Mouse (Mus musculus) MEL (cell line): ENCODE results near the gene Lmo7.

Experiments used
- CTCF ChIP-seq, 3 experiments: IDR thresholded peaks in 2 of 3; conservative IDR thresholded peaks in 1 of 3; 2 replicates each; pipeline ENCODE4 v1.5.1; 2011 to 2012; ENCODE audit warnings: low read length in 3 of 3, low read depth in 2 of 3, mild to moderate bottlenecking in 2 of 3, improper control_type of control experiment in 1 of 3, inconsistent platforms in 1 of 3, mixed read lengths in 1 of 3, moderate library complexity in 1 of 3; ENCODE audit not compliant: control insufficient read depth in 1 of 3, insufficient read depth in 1 of 3, poor library complexity in 1 of 3, severe bottlenecking in 1 of 3
- EP300 ChIP-seq, 2 experiments: IDR thresholded peaks; 2 replicates each; pipeline ENCODE4 v1.6.1; 2011; ENCODE audit warnings: improper control_type of control experiment in 2 of 2, low read length in 2 of 2, low read depth in 1 of 2, mild to moderate bottlenecking in 1 of 2
- GATA1 ChIP-seq: IDR thresholded peaks from 2 replicates; pipeline ENCODE4 v1.6.1; 2011; ENCODE audit warnings: low read depth, low read length, improper control_type of control experiment
- HCFC1 ChIP-seq: IDR thresholded peaks from 2 replicates; pipeline ENCODE4 v1.6.1; 2012; ENCODE audit warnings: low read depth, mild to moderate bottlenecking, inconsistent platforms, low read length, improper control_type of control experiment, moderate library complexity
- MAFK ChIP-seq: IDR thresholded peaks from 2 replicates; pipeline ENCODE4 v1.6.1; 2011; ENCODE audit warnings: low read depth, mild to moderate bottlenecking, low read length, improper control_type of control experiment, borderline replicate concordance
- MAX ChIP-seq: IDR thresholded peaks from 2 replicates; pipeline ENCODE4 v1.6.1; 2011; ENCODE audit warnings: low read length, improper control_type of control experiment
- POLR2A ChIP-seq, 2 experiments: IDR thresholded peaks; 2 replicates each; pipeline ENCODE4 v1.6.1; 2011 to 2012; ENCODE audit warnings: low read length in 2 of 2, mild to moderate bottlenecking in 2 of 2, control low read depth in 1 of 2, improper control_type of control experiment in 1 of 2, low read depth in 1 of 2, moderate library complexity in 1 of 2; ENCODE audit not compliant: control insufficient read depth in 1 of 2, insufficient read depth in 1 of 2, poor library complexity in 1 of 2
- SMC3 ChIP-seq: IDR thresholded peaks from 2 replicates; pipeline ENCODE4 v1.6.1; 2011; ENCODE audit warnings: low read depth, low read length, improper control_type of control experiment
- TAL1 ChIP-seq: IDR thresholded peaks from 2 replicates; pipeline ENCODE4 v1.6.1; 2012; ENCODE audit warnings: mild to moderate bottlenecking, inconsistent platforms, low read length, moderate library complexity, mixed read lengths
- ZC3H11A ChIP-seq: IDR thresholded peaks from 2 replicates; pipeline ENCODE4 v1.6.1; 2012; ENCODE audit warnings: low read depth, mild to moderate bottlenecking, inconsistent platforms, low read length, improper control_type of control experiment

- TF ChIP-seq MAX (no peak), HCFC1 (no peak), GATA1 (no peak), POLR2A (IDR thresholded peaks at IDR 0.05; ENCODE audit: control insufficient read depth in 1 of 2, insufficient read depth in 1 of 2, low read depth in 1 of 2, low read length in 2 of 2, poor library complexity in 1 of 2) (no peak), CTCF (IDR thresholded peaks at IDR 0.05 in 2 of 3, conservative IDR thresholded peaks at IDR 0.05 in 1 of 3; ENCODE audit: control insufficient read depth in 1 of 3, insufficient read depth in 1 of 3, low read depth in 2 of 3, low read length in 3 of 3, poor library complexity in 1 of 3, severe bottlenecking in 1 of 3) (no peak), SMC3 (no peak), ZC3H11A (no peak), EP300 (IDR thresholded peaks at IDR 0.05; ENCODE audit: low read depth in 1 of 2, low read length in 2 of 2) (no peak), TAL1 (no peak), MAFK (no peak)
Measured at GRCm38 (mm10) chr14:101915867-101916266, 186.1 kb downstream of the Lmo7 start.
